Mouse (Mus musculus) A20 (cell line): ENCODE measurements around the gene Arl16.

Source experiments
- DNase-seq: peaks from one replicate; pipeline ENCODE4 v3.0.0-alpha.2; 2011; ENCODE audit warnings: low read depth, low spot score

Gene Arl16

DNA sequence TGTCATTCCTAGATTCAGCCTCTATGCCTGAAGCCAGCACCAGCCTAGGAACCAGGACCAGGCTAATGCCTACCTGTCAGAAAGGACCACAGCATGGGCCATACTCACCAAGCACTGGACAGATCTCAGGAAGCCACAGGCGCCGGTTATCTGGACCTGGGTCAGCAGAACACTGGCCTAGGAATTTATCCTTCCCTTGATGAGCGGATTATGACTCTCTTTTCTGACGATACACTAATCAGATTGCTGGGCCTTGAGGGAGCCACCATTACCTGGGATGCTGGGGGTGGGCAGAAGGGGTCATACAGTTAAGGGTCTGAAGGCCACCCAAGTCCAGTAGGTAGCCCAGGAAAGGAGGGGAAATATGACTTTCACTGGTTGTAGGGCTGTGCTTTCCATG is 14.1 kb downstream of the Arl16 start, which contains the start of gene Pde6g:
Gene Pde6g (minus strand): TSS at position 195 of the 400 bp plus-strand sequence.
- no peak for DNase-seq

DNA sequence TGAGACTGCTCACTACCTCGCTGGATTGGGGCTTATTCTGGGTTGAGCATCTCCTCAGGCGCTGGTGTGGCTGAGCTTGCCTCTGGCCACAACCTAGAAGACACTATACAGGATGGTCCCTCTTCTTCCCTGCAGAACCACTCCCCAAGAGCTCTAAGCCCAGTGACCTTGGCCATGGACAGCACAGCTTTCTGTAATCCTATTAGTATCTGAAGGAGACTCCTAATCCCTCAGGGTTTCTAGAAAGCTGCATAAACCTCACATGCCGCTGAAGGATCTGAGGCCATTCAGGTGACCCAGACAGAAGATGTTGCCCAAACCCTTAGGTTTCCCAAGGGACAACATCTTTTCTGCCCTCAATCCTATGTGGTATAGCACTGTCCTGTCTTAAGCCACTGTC is 15.2 kb downstream of the Arl16 start:
- DNase-seq: no peak

DNA sequence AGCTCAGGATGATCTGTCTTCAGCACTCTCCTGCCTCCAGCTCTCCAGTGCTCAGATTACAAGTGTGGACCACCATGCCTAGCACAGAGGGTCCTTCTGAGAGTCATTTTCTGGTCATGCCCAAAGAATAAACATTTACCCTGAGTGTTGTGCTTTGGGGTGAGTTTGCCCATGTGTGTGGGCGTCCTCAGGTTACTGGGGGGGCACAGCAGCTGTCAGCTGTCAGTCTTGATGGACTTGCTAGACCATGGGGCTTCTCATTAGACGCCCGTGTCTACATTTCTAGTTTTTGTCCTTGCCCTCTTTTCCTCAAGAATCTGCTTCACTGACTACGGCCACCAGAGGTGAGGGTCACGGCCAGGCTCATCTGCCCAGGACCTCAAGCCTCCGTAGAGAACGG is 20.2 kb downstream of the Arl16 start:
- no peak for DNase-seq

DNA sequence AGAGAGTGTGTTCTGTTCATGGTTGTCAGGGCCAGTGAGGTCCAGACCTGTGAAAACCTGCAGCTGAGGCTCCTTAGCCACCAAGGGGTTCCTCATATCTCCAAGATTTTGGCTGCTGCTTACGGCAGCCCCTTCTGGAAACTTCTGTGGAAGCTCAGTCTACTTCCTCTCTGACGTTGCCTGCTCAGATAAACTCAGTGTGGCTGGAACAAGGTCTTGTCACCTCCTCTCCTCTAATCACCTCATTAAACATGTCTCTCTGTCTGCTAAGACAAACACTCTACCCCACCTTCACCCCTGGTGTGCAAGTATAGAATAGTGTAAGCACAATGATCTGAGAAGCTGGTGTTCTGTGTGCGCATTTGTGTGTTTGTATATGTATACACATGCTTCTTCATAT is 21.9 kb downstream of the Arl16 start:
- no peak for DNase-seq

DNA sequence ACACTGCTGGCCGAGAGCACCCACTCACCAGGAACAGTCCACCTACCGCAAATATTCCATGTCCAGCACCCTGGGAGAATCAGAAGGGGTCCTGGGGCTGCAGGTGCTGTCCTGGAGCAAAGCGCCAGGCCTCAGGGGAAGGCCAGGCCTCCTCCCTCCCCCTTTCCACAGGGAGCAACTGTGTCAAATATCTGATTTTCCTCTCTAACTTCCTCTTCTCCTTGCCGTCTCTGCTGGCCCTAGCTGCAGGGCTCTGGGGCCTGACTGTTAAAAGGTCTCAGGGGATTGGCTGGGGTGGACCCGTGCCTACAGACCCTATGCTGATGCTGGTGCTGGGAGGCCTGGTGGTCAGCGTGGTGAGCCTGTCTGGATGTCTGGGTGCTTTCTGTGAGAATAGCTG is 23.3 kb downstream of the Arl16 start:
- DNase-seq: no peak

DNA sequence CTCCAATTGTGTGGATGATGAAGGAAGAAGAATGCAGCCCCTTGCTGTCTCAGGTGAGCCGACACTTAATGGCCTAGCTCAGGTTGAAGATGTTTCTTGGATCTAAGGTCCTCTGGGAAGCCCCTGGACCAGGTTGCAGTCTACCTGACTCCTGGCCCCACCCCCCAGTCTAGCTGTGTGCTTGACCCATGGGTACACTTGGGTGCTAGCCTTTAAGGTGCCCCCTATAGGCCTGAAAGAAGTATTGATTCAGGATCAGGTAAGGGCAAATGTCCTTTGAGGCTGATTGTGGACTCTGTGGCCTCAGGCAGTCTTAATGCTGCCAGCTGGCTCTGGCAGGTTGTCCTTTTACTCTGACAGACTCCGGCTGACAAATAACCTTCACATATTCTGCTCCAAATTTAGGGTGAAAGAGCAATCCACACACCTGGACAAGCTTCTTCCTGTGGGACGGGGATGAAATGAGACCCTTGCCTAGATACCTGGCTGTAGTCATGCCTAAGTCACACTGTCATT is 24.6 kb downstream of the Arl16 start:
- no peak for DNase-seq

DNA sequence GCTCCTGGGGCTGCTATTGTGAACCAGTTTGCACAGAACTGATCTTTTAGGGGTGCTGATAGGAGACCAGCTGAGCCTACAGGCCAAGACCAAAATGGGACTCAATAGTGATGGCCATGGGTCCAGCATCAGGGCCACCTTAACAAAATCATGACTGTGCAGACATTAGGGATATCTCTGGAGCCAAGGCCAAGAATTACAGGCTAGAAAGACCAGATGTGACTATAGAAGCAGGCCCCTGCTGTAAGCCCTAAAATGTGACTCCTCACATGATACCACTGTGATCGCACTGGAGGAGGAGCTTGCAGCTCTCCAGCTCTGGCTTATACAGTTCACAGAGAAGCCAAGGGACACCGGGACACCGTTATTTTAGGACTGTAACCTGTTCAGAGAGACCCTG is 25.1 kb downstream of the Arl16 start, which contains the start of gene Tspan10:
Gene Tspan10 (plus strand): TSS at position 301 of the 400 bp plus-strand sequence.
- no peak for DNase-seq

DNA sequence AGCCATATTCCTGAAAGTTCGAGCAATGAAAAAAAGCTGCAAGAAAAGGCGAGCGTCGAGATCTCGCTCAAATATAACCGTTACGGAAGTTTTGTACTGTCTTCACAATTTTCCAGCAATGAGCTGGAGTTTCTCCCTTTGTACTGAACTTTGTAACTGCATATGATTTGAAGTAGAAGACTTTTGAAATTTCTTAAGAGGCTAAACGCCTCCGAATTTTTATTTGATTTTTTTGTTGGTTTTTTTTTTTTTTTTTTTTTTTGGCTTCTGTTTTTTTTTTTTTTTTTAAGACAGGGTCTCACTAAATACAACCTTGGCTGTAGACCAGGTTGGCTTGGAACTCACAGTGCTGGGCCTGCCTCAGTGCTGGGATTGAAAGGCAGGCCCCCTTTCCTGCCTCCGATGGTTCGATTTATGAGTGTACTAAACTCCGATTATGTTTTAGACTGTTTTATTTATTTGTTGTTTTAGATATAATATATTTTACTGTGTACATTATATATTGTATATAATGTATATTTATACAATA is 29.5 kb downstream of the Arl16 start:
- no peak for DNase-seq

DNA sequence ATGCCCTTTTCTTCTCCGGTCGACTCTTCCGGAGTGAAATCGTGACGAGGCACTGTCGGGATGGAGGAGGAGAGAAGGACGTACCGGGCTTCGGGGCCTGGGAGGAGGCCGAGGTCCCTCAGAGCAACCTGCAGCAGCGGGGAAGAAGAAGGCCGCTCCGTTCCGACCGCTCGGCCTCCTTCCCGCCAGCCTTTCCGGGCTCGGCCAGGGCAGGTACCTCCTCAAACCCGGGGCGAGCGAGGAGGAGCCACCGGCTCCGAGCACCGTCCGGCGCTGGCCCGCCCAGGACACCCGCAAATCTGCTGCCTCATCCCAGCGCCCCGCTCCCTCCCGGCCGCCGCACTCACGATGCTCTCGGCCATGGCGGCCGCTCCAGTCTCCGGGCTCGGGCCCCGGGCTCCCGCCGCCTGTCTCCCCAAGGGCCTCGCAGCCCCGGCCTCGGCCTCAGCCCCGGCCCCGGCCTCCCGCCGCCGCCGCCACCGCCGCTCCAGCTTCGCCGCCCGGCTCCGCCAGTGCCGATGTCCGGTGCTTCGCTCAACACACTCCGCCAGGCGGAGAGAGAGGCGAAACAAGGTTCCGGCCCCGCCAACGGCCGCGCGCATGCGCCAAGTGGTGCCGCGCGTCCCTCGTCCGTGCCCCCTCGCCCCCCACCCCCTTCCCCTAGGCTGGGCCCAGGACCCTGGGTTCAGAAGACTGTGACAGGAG is 30.1 kb downstream of the Arl16 start, which contains the start of gene Nploc4:
Gene Nploc4 (minus strand): TSS at position 557 of the 705 bp plus-strand sequence.
- peak; percentile 91 for DNase-seq

DNA sequence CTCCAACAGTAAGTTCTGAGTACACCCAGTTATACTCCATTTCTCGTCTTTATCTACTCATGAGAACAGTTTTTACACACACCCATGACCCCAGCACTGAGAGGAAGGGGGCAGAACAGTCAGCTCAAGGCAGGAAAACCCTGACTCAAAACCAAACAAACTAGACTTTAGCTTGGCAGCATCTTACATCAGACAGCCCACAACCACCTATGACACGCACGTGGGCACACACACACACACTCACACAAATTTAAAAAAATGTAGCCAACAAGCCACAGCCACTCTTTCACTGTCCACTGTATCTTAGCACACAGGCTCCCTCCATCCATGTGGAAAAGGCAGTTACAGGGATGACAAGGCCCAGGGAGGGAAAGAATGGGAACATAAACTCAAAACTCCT is 40.7 kb downstream of the Arl16 start:
- no peak for DNase-seq

DNA sequence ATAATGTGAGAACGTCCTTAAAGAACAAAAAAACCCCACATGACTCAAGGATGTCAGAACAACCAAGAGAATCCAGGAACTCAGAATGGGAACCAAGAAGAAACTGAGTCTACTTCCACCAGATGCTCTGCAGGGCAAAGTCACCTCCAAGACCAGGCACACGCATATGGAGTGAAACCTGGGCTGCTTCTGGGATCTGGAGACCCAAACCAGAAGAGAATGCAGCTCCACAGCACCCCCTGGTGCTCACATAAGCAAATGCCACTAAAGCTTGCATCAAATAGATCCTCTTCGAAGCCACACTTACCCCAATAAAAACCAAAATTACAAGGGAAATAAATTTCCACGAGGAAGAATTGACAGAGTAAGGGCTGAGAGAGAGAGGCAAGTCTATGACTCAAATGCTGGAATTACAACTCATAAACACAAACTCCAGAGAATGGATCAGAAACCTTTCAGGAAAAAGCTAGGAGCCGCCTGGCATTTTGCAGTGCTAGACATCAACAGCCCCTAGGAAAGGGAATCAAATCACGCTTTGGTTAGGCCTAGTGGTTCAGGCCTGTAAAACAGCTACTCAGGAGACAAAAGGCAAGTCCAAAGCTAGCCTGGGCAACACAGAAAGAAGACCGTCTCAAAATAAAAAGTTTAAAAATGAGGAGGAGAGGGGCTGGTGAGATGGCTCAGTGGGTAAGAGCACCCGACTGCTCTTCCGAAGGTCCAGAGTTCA is 43.7 kb downstream of the Arl16 start:
- DNase-seq: peak; percentile 61

DNA sequence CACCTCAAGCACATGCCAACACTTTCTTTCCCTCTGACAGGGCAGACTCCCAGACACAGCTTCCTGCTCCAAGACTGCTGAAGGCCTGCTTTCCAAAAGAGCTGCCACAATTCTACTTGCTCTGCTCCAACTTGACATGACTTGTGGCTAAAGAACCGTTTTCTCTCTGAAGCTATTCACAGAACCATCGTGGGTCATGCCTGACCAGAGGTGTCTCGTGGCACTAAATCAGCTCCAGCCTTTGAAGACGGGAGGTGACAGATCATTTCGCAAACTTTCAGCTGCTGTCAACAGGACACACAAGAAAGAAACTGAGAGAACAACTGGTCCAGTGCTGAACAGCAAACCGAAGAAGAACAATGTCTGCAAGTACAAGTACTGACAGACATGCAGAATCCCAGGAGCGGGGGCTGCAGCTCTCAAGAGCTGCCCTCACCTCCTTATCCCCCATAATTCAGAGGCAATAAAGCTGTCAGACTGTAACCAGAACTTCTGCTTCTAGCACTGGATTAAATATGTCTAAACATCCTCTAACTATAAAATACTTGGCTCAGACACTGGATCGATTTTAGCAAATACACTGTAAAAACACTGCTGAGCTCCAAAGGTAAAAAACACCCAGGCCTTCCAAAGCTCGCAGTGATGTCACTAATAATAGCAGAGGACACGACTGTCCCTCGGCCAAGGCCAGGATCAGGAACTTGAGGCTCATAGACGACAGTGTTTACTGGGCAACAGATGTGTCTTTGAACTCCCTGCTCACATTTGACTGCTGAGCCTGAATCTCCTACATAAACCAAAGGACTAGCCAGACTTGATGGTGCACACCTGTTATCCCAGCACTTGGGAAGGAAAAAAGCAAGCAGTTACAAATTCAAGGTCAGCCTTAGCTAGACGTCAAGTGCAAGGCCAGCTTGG is 44.5 kb downstream of the Arl16 start:
- DNase-seq: no peak

DNA sequence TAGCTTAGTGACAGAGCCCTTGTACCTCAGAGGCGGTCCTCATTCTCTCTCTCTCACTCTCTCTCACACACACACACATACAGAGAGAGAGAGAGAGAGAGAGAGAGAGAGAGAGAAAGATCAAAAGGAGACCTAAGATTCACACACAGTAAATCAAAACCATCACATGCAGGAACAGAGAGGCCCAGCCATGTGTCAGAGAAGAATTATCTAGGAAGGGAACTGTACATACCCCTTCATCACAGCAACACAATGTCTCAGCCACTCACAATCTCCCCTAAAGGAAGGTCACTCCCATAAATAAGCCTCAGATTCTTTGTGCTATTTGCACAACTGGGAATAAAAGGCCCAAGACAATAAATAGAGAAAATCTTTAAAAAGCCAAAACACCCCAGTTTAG is 48.8 kb downstream of the Arl16 start:
- DNase-seq: no peak

DNA sequence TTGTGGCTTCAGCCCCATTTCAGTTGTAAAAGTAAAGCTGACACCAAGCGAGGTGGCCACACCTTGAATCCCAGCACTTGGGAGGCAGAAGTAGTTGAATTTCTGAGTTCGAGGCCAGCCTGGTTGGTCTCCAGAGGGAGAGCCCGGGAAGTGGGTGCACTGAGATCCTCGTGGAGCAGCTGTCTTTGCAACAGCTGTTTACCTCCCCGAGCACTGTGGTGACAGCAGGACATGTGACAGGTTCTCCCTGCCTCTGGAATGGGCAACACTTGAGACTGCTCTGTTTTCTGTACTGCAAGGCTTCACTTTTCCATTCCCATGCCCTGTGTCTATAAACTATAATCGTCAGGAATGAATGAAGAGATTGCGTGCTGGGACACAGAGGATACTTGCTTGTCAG is 49.6 kb downstream of the Arl16 start:
- no peak for DNase-seq
